Mouse (Mus musculus): Measurements from ENCODE around the gene Gm4744. TPM values are rescaled to one million over a fixed set of nuclear protein-coding genes. Genes with fewer than 3 reads are reported as not detected.

Gm4744 gene
- not detected for polyA plus RNA-seq (2015; fragmentation: Illumina TruSeq; extraction: RNeasy Lipid Tissue Mini Kit (QIAGEN cat#74804); ENCODE audit: insufficient read depth, low replicate concordance)

GRCm38 (mm10) chr6:40951770-40952169 is at the start of gene Gm4744:
Gm4744 (minus strand) TSS chr6:40951870.

GRCm38 (mm10) chr6:40999379-40999778 is 47.7 kb upstream of the Gm4744 start, which contains the start of gene Gm2663:
Gm2663 (minus strand) TSS chr6:40999479.

GRCm38 (mm10) chr6:40964454-40964853 is 12.8 kb upstream of the Gm4744 start, which contains the start of gene 1810009J06Rik:
1810009J06Rik (plus strand) TSS chr6:40964754.

GRCm38 (mm10) chr6:40940457-40940856 is 11.2 kb downstream of the Gm4744 start, which contains the start of gene 1700074P13Rik:
1700074P13Rik (minus strand) TSS chr6:40940557.

GRCm38 (mm10) chr6:40900287-40900686 is 51.4 kb downstream of the Gm4744 start, which contains the start of gene Prss58:
Prss58 (minus strand) TSS chr6:40900387.

Other genes with a start within 250 kb of the Gm4744 start
- gene Moxd2, start 64.4 kb downstream of the Gm4744 start, polyA plus RNA-seq (2015; fragmentation: Illumina TruSeq; extraction: RNeasy Lipid Tissue Mini Kit (QIAGEN cat#74804); ENCODE audit: insufficient read depth, low replicate concordance), result not detected
- not detected for gene Prss58, start 51.5 kb downstream of the Gm4744 start, polyA plus RNA-seq (2015; fragmentation: Illumina TruSeq; extraction: RNeasy Lipid Tissue Mini Kit (QIAGEN cat#74804); ENCODE audit: insufficient read depth, low replicate concordance)
- gene 1700074P13Rik, start 11.3 kb downstream of the Gm4744 start, polyA plus RNA-seq (2015; fragmentation: Illumina TruSeq; extraction: RNeasy Lipid Tissue Mini Kit (QIAGEN cat#74804); ENCODE audit: insufficient read depth, low replicate concordance), result not detected
- gene 1810009J06Rik, start 12.9 kb upstream of the Gm4744 start, polyA plus RNA-seq (2015; fragmentation: Illumina TruSeq; extraction: RNeasy Lipid Tissue Mini Kit (QIAGEN cat#74804); ENCODE audit: insufficient read depth, low replicate concordance), result not detected
- gene Gm2663, start 47.6 kb upstream of the Gm4744 start, polyA plus RNA-seq (2015; fragmentation: Illumina TruSeq; extraction: RNeasy Lipid Tissue Mini Kit (QIAGEN cat#74804); ENCODE audit: insufficient read depth, low replicate concordance), result 0.30 TPM
- gene 2210010C04Rik, start 83.6 kb upstream of the Gm4744 start, polyA plus RNA-seq (2015; fragmentation: Illumina TruSeq; extraction: RNeasy Lipid Tissue Mini Kit (QIAGEN cat#74804); ENCODE audit: insufficient read depth, low replicate concordance), result 7.0 TPM